In the genomic region with DNA sequence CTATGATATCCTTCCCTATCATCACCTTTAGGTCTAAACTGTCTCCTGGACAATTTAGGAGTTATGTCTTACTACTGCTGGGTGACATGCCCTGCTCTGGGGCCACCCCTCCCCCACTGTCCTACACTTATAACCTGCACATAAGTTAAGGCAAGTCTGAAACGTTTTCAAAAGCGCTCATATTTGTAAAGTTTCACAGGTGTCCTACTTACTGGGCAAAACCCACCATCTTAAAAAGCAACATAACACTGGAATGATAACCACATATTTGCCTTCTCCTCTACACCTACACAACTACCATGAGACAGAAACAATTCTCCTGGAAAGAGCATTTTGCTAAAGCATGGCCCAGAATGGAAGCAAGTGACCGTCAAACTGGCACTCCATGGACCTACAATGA, we compare ENCODE assay signal across 26 mouse cellular contexts.
"Had no signal": no experiment of that assay in that cellular context is flagged by ENCODE, and none has a peak within 500 bp of the region (broad histone marks: within the 10 kb centered on the region; RNA-seq: fewer than 3 reads in every experiment).

No protein-coding gene starts in this region.

- H3K36me3 ChIP-seq: embryonic facial prominence, embryonic 12.5 days; embryonic facial prominence, embryonic 13.5 days; embryonic facial prominence, embryonic 15.5 days; forebrain, embryonic 15.5 days had no signal

- H3K9ac ChIP-seq: embryonic facial prominence, embryonic 12.5 days; embryonic facial prominence, embryonic 13.5 days; embryonic facial prominence, embryonic 15.5 days; forebrain, embryonic 12.5 days; forebrain, embryonic 13.5 days; forebrain, embryonic 15.5 days; forebrain, postnatal 0 days had no signal

- ATAC-seq: forebrain, embryonic 13.5 days; forebrain, embryonic 14.5 days; forebrain, embryonic 15.5 days; forebrain, embryonic 16.5 days; forebrain, postnatal 0 days had no signal

- H3K27ac ChIP-seq: embryonic facial prominence, embryonic 10.5 days; embryonic facial prominence, embryonic 12.5 days; embryonic facial prominence, embryonic 13.5 days; embryonic facial prominence, embryonic 15.5 days; forebrain, embryonic 10.5 days; forebrain, embryonic 12.5 days; forebrain, embryonic 13.5 days; forebrain, embryonic 15.5 days; gastrocnemius, adult 2 months; heart, adult 2 months had no signal

- H3K9me3 ChIP-seq: embryonic facial prominence, embryonic 10.5 days; embryonic facial prominence, embryonic 12.5 days; embryonic facial prominence, embryonic 13.5 days; embryonic facial prominence, embryonic 15.5 days; forebrain, embryonic 10.5 days; forebrain, embryonic 12.5 days; forebrain, embryonic 13.5 days; forebrain, embryonic 15.5 days had no signal

- H3K4me2 ChIP-seq: embryonic facial prominence, embryonic 12.5 days; embryonic facial prominence, embryonic 13.5 days; embryonic facial prominence, embryonic 15.5 days; forebrain, embryonic 12.5 days; forebrain, embryonic 13.5 days; forebrain, embryonic 15.5 days had no signal

- DNase-seq: cerebellum, adult 2 months; cerebellum, adult 8-10 months; cerebellum, adult 9-10 months; cerebellum, adult 9-11 months; cerebellum, postnatal 14 days; cerebellum, postnatal 25 days; cerebellum, postnatal 36 days; embryo, embryonic 11 days; forebrain, postnatal 0 days; gastrocnemius, adult 2 months; gastrocnemius, postnatal 10 days; gastrocnemius, postnatal 14 days; gastrocnemius, postnatal 25 days; gastrocnemius, postnatal 36 days; heart, adult 2 months had no signal

- H3K4me3 ChIP-seq: embryonic facial prominence, embryonic 10.5 days; embryonic facial prominence, embryonic 12.5 days; embryonic facial prominence, embryonic 13.5 days; embryonic facial prominence, embryonic 15.5 days; erythroblast, embryonic 14.5 days; forebrain, embryonic 10.5 days; forebrain, embryonic 12.5 days; forebrain, embryonic 13.5 days; forebrain, embryonic 15.5 days; gastrocnemius, adult 2 months; heart, adult 2 months had no signal

- H3K27me3 ChIP-seq: embryonic facial prominence, embryonic 12.5 days; embryonic facial prominence, embryonic 13.5 days; embryonic facial prominence, embryonic 15.5 days; forebrain, embryonic 12.5 days; forebrain, embryonic 13.5 days; forebrain, embryonic 15.5 days had no signal
